Mouse (Mus musculus) ovary, postnatal 36 days (tissue): Measurements from ENCODE around the gene Rtcb.

ENCODE experiments used
- DNase-seq: peaks from one replicate; pipeline ENCODE4 v3.0.0; 2022; ENCODE audit warnings: low spot score, mixed read lengths

Gene Rtcb

DNA sequence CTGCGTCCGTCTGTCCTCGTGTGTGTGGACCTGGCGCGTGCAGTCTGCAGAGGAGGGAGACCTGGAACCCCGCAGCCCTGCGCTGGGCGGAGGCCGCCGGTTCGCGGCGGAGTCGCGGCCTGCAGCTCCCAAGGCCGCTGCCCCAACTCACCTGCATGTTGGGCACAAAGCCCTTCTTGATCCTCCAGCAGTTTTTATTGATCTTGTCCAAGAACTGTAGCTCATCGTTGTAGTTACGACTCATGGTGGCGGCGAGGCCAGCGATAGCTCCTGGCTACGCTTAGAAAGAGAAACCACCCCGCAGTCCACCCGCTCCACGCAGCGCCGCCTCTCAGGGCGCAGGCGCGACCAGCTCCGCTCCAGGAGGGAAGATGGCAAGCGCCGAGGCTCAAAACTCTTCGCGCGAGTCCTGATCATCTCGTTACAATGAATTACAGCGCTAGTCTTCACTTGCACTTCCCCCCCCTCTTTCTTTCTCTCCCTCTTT is at the start of gene Rtcb:
Gene Rtcb, minus strand, starts transcription at position 360 of the 487 bp plus-strand sequence.
- peak; percentile 97 for DNase-seq

DNA sequence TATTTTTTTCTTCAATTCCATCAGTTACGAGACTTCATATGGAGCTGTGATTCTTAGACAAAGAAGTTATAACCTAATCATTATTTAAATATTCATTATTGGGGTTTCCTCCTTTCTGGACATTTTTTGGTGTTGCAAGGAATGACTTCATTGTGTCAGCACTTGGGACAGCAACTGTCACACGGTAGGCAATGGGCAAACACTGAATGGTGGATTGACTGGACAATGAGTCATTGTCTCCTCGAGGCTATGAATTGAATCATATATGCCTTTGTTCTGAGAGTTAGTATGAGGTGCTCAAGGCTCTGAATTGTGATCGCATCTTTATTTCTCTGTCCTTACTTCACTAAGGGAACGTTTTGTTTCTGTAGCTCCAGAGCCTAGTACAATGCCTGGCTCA is 48.8 kb upstream of the Rtcb start:
- no peak for DNase-seq

DNA sequence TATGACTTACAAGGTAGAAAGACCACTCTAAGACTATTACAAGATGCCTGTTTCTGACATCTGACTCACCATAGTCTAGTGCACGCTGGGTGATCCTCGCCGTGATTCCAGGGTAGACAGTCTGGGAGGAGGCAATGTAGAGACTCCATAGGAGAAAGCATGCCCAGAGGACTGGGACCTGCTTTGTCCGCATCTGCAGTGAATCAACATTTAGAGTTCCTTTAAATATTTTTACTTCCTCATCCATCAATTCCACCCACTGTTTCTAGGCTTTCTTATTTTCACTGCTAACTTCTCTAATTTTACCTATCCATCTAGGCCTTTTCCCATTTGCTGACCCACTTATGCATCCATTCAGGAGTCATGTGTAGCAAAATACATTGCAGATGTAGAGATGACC is 42.8 kb upstream of the Rtcb start:
- no peak for DNase-seq

DNA sequence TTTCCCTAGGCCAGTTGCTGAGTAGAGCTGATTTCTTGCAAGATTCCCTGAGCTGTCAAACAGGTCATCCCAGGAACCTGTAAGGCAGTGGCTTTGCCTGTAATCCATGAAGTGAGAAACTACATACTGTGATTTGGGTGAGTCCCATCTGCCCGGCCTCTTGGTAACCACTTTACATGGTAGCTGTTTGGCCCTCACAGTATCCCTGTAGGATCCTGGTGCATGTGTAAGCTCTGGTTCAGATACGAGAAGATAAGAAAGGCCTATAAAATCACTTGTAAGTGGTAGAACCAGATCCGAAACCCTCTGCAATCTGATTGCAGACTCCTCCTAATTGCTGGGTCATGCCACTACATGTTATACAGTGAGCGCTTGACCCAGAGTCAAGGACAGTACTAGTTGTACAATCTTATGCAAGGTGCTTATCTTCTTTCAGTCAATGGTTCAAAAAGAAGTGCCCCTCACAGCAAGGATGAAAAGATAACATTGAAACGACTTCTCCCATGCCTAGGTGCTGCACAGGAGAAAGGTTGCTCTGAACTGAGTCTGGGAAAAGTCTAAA is 37.0 kb upstream of the Rtcb start:
- DNase-seq: no peak

DNA sequence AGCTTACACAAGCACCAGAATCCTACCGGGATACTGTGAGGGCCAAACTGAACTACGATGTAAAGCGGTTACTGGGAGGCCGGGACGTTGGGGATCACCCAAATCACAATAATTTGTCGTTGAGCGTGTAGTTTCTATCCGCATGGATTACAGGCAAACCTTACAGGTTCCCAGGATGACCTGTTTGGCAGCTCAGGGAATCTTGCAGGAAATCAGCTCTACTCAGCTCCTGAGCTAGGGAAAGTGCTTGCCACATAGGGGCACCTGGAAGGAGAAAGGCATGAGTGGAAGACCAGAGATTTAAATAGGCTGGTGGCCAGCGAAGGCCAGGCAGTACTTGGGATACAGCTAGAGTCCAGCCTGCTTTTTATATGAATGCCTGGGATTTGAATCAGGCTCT is 36.2 kb upstream of the Rtcb start:
- DNase-seq: no peak

DNA sequence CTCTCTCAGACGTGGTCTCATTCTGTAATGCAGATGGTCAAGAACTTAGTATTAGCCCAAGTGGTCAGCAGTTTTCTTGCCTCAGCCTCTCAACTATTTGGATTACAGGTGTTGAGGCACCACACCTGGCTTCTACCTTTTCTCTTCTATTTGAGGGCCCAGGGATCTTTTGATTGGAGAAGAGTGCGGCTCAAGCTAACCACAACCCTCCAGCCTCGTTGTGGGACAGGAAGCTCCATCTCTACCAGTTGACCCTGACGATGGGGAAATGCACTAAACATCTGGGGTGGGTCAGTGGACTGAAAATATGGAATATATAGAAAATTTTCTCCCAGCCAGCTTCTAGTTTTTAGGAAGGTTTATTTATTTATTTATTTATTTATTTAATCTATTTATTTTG is 34.8 kb upstream of the Rtcb start:
- no peak for DNase-seq

DNA sequence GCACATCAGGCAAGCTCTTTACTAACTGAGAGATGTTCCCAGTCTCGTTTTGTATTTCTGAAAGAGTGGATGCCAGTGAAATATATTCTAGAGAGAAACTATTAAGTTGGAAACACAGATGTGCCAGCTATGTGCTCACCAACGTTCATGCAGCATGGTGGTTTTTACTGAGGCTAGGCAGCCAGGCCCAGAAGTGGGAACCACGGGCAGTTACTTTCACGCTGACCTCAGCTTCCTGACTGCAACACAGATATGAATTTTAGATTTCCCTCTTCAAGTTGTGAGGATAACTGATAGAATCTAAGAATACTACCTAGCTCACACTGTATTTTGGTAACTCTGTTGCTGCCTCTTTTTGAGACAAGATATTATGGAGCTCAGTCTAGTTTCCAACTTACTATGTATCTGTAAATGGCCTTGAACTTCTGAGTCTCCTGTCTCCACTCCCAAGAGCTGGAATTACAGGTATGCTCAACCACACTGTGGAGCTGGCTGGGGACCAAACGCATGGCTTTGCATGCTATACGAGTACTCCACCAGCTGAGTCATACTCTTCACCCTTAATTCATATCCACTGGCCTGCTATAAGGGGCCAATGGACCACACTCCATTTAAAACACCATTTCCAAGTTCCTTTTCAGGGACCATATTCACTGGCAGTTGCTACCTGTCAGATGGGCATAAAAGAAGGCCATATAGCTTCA is 31.9 kb upstream of the Rtcb start:
- no peak for DNase-seq

DNA sequence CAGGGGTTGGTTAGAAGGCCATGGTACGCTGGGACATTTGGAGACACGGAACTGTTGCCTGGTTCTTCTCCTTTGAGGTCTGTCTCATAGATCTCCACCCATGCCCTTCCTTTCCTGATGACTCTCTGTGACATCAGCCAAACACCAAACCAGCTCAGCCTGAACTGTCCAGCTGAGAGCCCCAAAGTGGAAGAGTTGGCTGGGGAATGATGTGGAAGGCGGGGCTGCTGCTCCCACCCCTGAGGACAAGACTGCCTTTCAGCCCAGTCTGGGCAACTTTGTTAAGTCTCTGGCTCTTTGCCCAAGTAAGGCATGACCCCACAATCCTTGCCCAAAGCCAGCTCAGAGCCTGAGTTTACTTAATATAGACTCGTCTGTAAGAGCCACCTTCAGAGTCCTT is 15.3 kb upstream of the Rtcb start:
- DNase-seq: no peak

DNA sequence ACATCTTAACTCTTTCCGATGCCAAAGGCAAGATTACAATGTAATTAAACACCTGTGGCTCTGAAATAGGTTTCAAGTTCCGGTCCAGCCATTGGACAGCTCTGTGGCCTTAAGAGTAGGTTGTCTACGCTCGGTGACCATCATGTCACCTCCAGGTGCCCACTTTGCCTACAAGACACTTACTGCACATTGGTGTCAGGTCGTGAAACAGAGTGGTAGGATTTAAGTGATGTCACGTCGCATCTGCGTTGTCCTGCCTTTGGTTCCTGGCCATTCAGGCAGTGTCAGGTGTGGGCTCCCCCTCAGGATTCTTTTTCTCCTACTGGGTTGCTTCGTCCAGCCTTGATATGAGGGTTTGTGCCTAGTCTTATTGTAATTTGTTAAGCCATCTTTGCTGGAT is 14.2 kb upstream of the Rtcb start:
- DNase-seq: no peak

DNA sequence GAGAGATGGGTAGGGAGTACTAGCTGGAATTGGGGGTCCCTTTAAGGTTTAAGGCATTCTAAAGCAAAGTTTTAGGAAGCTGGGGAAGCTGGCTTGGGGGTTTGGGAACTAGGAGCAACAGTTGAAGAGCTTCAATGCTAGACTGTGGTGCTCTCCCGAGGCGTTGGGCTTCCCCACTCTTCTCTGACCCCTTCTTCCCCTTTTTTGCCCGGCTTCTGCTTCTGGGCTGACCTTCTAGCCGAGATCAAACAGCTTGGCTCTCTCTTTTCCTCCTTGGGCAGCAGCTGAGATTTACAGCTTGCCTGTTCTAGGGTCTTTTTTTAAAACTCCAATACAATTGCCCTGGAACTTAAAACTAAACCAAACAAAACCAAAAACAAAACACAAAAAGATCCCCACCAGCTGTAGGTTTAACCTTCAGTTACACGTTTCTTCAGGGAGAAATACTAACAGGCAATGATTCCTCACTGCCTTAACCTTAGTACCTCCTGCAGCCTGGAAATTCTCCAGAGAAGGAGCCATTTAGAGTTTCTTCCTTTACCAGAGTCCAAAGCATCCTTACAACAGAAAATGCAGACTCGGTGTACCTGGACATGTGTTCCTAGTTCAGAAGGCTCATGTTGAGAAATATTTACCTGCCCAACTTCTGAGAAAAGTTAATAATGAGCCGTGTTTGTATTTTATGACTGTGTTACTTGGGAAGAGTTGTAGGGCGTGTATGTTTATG is 12.4 kb upstream of the Rtcb start:
- DNase-seq: no peak

DNA sequence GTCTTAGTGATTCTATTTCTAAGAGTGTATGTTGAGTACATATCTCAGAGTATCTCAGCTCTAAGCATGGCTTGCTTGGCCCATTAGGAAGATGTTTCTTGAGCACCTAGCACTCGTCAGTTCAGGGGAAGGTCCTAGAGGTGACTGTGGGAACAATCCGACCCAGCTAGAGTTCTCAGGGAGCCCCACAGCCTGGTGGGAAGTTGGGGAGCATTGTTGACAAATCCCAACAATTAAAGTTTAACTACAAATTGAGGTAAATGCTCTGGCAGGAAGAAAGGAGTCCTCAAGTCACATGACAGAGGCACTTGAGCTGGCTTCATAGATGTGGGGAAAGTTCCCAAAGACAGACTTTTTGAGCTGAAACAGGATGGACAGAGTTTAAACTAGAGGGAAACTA is 11.1 kb upstream of the Rtcb start:
- DNase-seq: no peak

DNA sequence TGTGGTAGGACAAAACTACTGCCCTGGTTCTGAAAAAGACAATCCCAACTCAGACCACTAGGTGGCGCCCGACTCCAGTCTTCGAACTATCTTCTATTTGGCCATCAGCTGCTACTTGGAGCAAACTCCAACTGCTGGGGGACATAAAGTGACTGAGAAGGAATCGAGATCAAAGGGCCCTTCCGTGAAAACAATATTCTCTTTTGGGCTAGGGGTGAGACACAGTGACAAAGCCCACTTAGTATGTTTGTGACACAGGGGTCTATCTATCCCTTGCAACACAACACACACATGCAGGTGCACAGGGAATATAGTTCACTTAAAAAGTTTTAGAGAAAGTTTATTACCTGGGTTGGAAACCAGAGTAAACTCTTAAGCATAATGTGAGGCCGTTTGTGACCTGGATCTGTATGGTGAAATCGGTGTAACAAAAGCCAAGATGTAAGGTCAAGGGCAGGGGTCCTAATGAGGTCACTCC is 10.6 kb upstream of the Rtcb start:
- DNase-seq: peak; percentile 67

DNA sequence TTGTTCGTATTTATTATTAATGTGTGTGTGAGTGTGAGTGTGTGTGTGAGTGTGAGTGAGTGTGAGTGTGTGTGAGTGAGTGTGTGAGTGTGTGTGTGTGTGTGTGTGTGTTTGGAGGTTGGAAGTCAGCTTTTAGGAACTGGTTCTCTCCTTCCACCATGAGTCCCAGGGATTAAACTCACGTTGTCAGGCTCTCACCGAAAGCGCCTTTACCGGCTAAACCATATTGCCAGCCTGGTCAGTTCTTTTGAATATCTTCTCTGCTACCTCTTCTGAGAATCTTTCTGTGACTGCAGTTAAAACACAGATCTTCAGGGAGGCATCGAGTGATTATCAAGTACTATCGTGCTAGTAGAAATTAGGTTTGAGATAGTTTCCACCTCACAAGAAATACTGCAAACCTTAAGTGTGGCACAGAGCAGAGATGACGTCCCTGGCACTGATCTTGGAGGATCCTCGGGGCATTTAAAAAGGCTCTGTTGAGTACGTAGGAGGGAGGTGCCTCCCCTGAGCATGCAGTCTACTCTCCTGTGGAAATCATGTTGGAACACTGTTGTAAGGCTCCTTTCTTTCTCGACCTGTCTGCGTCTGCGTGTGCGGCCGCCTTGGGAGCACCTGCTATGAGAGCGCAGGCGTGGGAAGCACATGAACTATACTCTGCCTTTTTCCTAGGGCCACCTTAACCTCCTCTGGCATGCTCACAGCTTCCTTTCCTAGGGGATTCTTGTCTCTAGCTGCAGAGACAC is 10.0 kb upstream of the Rtcb start:
- no peak for DNase-seq

DNA sequence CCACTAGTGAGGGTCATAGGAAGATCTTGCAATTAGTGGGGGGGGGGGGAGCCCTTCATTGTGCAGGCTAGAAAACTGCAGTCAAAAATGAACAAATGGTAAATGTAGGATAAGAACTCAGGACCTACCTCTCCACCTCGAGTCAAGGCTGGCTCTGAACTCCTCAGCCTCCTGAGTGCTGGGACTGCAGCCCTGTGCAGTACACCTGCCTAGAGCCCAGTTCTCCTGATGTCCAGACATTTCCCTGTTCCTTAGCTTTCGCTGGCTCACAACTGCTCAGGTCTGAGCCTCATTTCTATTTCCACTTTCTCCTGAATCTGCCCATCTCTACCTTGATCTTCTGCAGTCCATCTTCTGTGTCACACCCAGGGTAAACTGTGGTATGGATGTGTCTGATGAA is 8.9 kb upstream of the Rtcb start:
- no peak for DNase-seq

DNA sequence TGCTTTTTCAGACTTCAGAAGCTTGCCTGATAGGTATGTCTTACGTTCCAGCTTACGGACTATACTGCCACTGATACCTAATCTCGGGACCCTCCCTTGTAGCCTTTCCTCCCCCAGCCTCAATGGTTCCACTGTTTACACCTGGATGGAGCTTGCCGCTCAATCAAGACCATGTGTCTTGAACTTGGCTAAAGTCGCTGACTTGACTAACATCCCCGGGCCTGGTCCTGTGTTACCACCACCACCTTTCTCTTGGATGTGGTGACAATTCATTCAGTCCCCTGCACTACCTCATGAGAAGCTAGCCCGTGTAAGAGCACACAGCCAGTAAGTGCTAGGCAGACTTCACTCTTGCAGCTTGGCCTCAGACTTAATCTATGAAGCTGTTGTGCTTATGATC is 6.7 kb upstream of the Rtcb start:
- DNase-seq: no peak

DNA sequence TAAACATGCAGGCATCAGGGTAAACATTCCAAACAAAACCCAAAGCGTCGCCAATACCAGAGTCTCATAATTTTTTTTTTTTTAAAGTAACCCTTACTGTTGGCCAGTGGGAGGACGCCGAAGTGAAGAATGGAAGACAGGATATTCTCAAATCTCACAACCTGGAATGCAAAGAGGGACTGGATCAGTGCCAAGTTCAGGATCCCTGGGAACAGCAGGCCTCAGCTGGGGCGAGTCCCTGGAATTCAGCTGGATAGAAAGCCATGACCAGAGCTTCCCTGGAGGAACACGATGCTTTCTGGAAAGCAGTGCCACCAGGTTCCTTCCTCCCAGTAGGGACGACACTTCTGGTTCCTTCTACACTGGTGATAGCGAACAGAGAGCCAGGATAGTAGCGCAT is 5.3 kb upstream of the Rtcb start:
- DNase-seq: no peak

DNA sequence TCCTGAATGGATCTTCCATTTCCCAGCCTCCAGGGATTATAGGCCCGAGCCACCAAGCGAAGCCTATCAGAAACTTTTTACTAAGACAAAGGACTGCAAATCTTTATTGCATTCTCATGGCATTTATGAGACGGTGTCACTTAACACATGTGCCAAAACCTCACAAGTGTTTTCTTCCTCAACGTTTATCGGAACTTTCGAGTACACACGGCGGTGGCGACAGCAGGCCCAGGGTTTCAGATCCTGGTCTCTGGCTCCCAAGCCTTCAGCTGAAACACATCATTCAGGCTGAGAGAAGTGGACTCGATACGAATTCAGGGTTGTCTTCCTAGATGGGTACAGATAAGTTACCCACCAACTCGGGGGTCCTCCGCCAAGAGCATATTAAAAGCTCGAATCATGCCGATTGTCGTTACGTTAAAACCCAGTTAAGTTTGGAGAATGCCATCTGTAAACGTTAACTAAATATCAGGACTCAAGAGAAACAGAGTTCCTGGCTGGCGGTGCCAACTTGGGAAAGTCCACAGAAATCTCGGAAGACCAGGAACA is 678 bp downstream of the Rtcb start:
- no peak for DNase-seq

DNA sequence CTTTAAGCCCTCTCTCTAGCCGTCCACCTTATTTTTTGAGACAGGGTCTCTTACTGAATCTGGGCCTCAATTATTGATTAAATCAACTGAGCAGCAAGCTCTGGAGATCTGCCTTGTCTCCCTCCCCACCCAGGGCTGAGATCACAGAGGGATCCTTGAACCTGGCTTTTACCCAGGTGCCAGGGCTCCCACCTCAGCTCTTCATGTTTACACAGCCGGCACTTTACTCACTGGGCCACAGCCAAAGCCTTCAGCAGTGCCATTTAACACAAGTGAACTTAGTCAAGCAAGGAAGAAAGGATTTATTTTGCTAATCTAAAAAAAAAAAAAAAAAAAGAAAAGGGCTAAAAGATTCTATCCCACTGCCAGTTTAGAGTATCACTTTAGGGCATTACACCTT is 3.2 kb downstream of the Rtcb start:
- DNase-seq: no peak

DNA sequence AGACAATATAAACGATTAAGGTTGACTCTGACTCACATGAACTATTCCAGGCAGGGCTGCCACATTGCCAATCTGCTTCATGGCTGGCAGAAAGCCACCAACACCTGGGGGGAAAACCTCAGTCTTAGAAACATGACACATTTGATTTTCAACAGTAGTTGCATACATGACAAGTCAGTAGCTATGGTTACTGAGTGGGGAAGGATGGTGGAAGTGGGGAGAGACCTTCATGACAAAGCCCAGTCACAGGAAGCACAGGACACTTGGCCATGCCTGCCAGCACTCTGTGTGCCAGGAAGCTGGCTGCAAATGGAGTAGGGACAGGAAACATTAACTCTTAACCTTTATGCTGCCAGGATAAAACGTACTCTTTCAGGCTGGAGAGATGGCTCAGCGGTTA is 4.2 kb downstream of the Rtcb start:
- peak; percentile 11 for DNase-seq

DNA sequence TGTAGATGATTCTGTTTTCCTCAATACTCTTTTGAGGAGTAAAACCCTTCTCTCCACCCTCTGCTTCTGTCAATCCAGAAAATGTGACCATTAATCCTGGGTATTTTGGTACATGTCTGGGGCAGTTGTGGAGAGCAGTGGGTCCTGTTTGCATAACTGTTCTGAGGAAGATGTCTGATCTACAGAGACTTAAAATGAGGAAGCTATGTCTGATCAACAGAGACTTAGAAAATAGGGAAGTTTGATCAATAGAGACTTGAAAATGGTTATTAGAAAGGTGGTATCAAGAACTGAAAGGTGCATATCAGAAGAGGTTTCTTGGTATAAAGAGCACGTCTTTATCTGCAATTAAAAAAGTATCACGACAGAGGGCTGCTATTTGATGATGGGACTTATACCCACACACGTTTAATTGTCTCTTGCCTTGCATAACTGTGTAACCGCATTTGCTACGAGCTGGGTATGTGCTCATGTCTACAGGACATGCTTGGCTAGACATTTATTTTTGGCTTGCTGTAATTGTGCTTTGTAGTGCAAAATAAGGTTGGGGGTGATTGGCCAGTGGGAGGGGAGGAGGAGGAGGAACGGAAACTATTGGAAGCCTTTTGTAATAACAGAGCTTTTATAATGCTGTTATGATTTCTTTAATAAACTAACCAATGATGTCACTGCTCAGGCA is 5.7 kb downstream of the Rtcb start:
- DNase-seq: no peak

DNA sequence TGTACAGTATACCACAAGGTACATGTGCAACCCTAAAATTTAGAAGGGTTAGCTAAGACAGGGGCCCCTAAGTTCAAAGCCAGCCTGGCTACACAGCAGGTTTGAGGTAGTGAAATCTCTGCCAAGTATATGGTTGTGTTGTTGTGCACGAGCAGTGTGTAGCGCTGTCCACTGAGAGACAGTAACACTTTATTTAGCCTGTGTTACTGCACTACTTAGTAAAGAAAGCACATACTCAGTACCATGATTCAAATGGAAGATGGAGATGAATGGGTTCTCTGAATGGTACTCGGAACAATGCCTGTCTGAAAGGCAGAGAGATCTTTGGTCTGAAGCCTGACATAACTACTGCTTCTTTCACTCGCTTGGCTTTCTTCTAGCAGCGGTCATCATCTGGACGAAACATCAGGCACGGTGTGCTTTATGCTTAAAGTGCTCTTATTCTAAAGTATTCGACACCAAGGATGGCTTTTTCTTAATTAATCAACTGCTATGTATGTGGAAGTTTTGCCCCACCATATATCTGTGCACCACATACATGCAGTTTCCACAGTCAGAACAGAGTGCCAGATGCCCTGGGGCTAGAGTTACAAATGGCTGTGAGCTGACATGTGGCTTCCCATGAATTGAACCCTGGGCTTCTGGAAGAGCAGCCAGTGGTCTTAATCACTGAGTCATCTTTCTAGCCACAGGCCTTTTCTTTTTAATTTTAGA is 9.0 kb downstream of the Rtcb start:
- no peak for DNase-seq
